In the genomic region with DNA sequence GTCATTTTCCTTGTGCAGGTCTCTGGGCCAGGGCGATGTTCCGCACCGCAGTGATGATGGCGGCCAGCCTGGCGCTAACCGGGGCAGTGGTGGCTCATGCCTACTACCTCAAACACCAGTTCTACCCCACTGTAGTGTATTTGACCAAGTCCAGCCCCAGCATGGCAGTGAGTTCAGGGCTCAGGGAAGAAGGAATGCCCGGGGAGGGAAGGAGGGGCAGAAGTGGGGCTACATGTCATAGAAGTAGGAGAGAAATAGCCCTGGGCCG, we compare ENCODE assay signal across 8 mouse cellular contexts. TPM values are rescaled to one million over a fixed set of nuclear protein-coding genes. Genes with fewer than 3 reads are reported as not detected.
DNase-seq lines count a peak whose midpoint lies in the region; ATAC-seq and TF ChIP-seq lines count a peak whose summit lies in the region.

No protein-coding gene starts in this region.

- peaks cover 18% of the 10 kb centered on the region for H3K4me1 ChIP-seq in spleen, adult 2 months (ENCODE audit: control insufficient read depth, insufficient read depth, insufficient read length)
- H3K4me1 ChIP-seq in limb, embryonic 12.5 days (replicated peaks): peaks cover 18% of the 10 kb centered on the region
- peaks cover 13% of the 10 kb centered on the region for H3K4me1 ChIP-seq in stomach, embryonic 15.5 days

- no peak for TF ChIP-seq CTCF in spleen, adult 2 months (IDR thresholded peaks at IDR 0.05; ENCODE audit: extremely low read depth, insufficient read depth, insufficient read length, insufficient replicate concordance)

- no peaks in the 10 kb centered on the region for H3K9me3 ChIP-seq in limb, embryonic 12.5 days
- H3K9me3 ChIP-seq in stomach, embryonic 15.5 days: no peaks in the 10 kb centered on the region

- peak overlapping the region; percentile 82 for H3K4me2 ChIP-seq in limb, embryonic 12.5 days
- peak overlapping the region; percentile 89 for H3K4me2 ChIP-seq in stomach, embryonic 15.5 days

- peak overlapping the region; percentile 100 for H3K27ac ChIP-seq in spleen, adult 2 months (ENCODE audit: insufficient read depth, low read length)
- no peak overlapping the region for H3K27ac ChIP-seq in limb, embryonic 12.5 days
- H3K27ac ChIP-seq in stomach, embryonic 15.5 days: no peak overlapping the region

- peak overlapping the region; percentile 88 for H3K9ac ChIP-seq in limb, embryonic 12.5 days (replicated peaks)
- H3K9ac ChIP-seq in stomach, embryonic 15.5 days: peak overlapping the region; percentile 70; the same call in 1 of the 2 replicates

- H3K4me3 ChIP-seq in spleen, adult 2 months (ENCODE audit: extremely low read depth, insufficient read depth, insufficient read length): peak overlapping the region; percentile 97
- peak overlapping the region; percentile 95 for H3K4me3 ChIP-seq in limb, embryonic 12.5 days (replicated peaks)
- peak overlapping the region; percentile 93 for H3K4me3 ChIP-seq in stomach, embryonic 15.5 days (replicated peaks)

- ATAC-seq in limb, embryonic 12.5 days (ENCODE audit: insufficient number of reproducible peaks, insufficient read depth, low FRiP score, low TSS enrichment, low read depth): no peak
- no peak for ATAC-seq in stomach, embryonic 15.5 days (ENCODE audit: insufficient read depth, low FRiP score, low read depth)

- WGBS in spleen, adult 2 months: 64% methylated on average over 8 of the region's 8 CpGs
- WGBS in limb, embryonic 12.5 days: 88% methylated on average over 8 of the region's 8 CpGs
- 77% methylated on average over 8 of the region's 8 CpGs for WGBS in stomach, embryonic 15.5 days

- DNase-seq in cerebellum, adult 11-12 months: peak; percentile 42
- DNase-seq in cerebellum, postnatal 4 days (ENCODE audit: low spot score in 2 of 2): no peak
- DNase-seq in spleen, adult 2 months (ENCODE audit: low read depth in 1 of 2, low spot score in 2 of 2): no peak
- DNase-seq in spleen, adult 18-20 months: no peak
- no peak for DNase-seq in left cerebral cortex, adult 18-20 months (ENCODE audit: low spot score in 2 of 2)
- no peak for DNase-seq in layer of hippocampus, adult 9-11 months

- H3K36me3 ChIP-seq in spleen, adult 2 months (ENCODE audit: control insufficient read depth, insufficient read depth, low read length): peaks cover 43% of the 10 kb centered on the region
- H3K36me3 ChIP-seq in limb, embryonic 12.5 days: peaks cover 48% of the 10 kb centered on the region
- peaks cover 44% of the 10 kb centered on the region for H3K36me3 ChIP-seq in stomach, embryonic 15.5 days

- TF ChIP-seq POLR2A in spleen, adult 2 months (IDR thresholded peaks at IDR 0.05; ENCODE audit: low read depth, low read length): no peak

- H3K27me3 ChIP-seq in spleen, adult 2 months (ENCODE audit: control insufficient read depth, insufficient read depth, low read length): no peaks in the 10 kb centered on the region
- H3K27me3 ChIP-seq in limb, embryonic 12.5 days: no peaks in the 10 kb centered on the region
- H3K27me3 ChIP-seq in stomach, embryonic 15.5 days (replicated peaks): no peaks in the 10 kb centered on the region

RNA-seq across cellular contexts. Expression of a gene that starts 1.5 kb away (rescaled TPM):
- polyA plus RNA-seq in spleen, adult 2 months (2012; rRNA removed): 108 and 124 TPM in 2 replicates
- polyA plus RNA-seq in limb, embryonic 12.5 days (2016; fragmentation: Nextera tagmentation; extraction: Ambion mirVana): 25.1 and 28.0 TPM in 2 replicates
- polyA plus RNA-seq in stomach, embryonic 15.5 days (2015; fragmentation: Nextera tagmentation; extraction: Ambion mirVana): 26.7 and 31.7 TPM in 2 replicates
- 10 to 100 TPM; 41.3 to 41.6 TPM for total RNA-seq in left cerebral cortex, adult 18-20 months (2021)

RNA-seq across cellular contexts. Expression of a gene that starts 9.8 kb away (rescaled TPM):
- polyA plus RNA-seq in spleen, adult 2 months (2012; rRNA removed): 11.0 TPM in 2 replicates
- 76.7 and 79.1 TPM in 2 replicates for polyA plus RNA-seq in limb, embryonic 12.5 days (2016; fragmentation: Nextera tagmentation; extraction: Ambion mirVana)
- 68.0 and 70.4 TPM in 2 replicates for polyA plus RNA-seq in stomach, embryonic 15.5 days (2015; fragmentation: Nextera tagmentation; extraction: Ambion mirVana)
- total RNA-seq in left cerebral cortex, adult 18-20 months (2021): 10 to 100 TPM; 42.5 to 51.3 TPM

RNA-seq across cellular contexts. Expression of a gene that starts 9.8 kb away (rescaled TPM):
- 1,884 and 3,019 TPM in 2 replicates for polyA plus RNA-seq in spleen, adult 2 months (2012; rRNA removed)
- 775 and 779 TPM in 2 replicates for polyA plus RNA-seq in limb, embryonic 12.5 days (2016; fragmentation: Nextera tagmentation; extraction: Ambion mirVana)
- polyA plus RNA-seq in stomach, embryonic 15.5 days (2015; fragmentation: Nextera tagmentation; extraction: Ambion mirVana): 625 and 772 TPM in 2 replicates
- total RNA-seq in left cerebral cortex, adult 18-20 months (2021): 100 to 1,000 TPM; 717 to 762 TPM

RNA-seq across cellular contexts. Expression of a gene that starts 13.2 kb away (rescaled TPM):
- polyA plus RNA-seq in spleen, adult 2 months (2012; rRNA removed): 38.5 and 61.3 TPM in 2 replicates
- polyA plus RNA-seq in limb, embryonic 12.5 days (2016; fragmentation: Nextera tagmentation; extraction: Ambion mirVana): 33.1 and 39.0 TPM in 2 replicates
- 34.6 and 36.6 TPM in 2 replicates for polyA plus RNA-seq in stomach, embryonic 15.5 days (2015; fragmentation: Nextera tagmentation; extraction: Ambion mirVana)
- total RNA-seq in left cerebral cortex, adult 18-20 months (2021): 10 to 100 TPM; 32.2 to 35.0 TPM

RNA-seq across cellular contexts. Expression of a gene that starts 20.3 kb away (rescaled TPM):
- polyA plus RNA-seq in spleen, adult 2 months (2012; rRNA removed): 14.0 and 23.4 TPM in 2 replicates
- 24.4 and 26.3 TPM in 2 replicates for polyA plus RNA-seq in limb, embryonic 12.5 days (2016; fragmentation: Nextera tagmentation; extraction: Ambion mirVana)
- 27.7 and 30.0 TPM in 2 replicates for polyA plus RNA-seq in stomach, embryonic 15.5 days (2015; fragmentation: Nextera tagmentation; extraction: Ambion mirVana)
- total RNA-seq in left cerebral cortex, adult 18-20 months (2021): 10 to 100 TPM; 25.1 to 25.2 TPM
